Mouse (Mus musculus): Measurements from ENCODE around the gene Zfp84. TPM values are rescaled to one million over a fixed set of nuclear protein-coding genes. Genes with fewer than 3 reads are reported as not detected.

Gene Zfp84
- polyA plus RNA-seq, 1 experiment from 2014 or later, result 17.4 TPM

GRCm38 (mm10) chr7:29773503-29773902 lies 5.2 kb downstream of the Zfp84 start:
- H3K9ac ChIP-seq (replicated peaks; ENCODE audit: low read length), result no peak overlapping the region
- WGBS, result 79% methylated on average over 7 of the region's 7 CpGs
- no peak for ATAC-seq (ENCODE audit: low FRiP score, low TSS enrichment)
- H3K4me2 ChIP-seq (replicated peaks; ENCODE audit: low read depth, low read length), result no peak overlapping the region
- peaks cover 23% of the 10 kb centered on the region; the same call in 1 of the 2 replicates for H3K4me1 ChIP-seq (ENCODE audit: insufficient read depth, low read length)
- no peak overlapping the region for H3K4me3 ChIP-seq (ENCODE audit: low read length)
- H3K36me3 ChIP-seq (ENCODE audit: insufficient read depth, low read length), result peaks cover 66% of the 10 kb centered on the region
- H3K27me3 ChIP-seq (ENCODE audit: insufficient read depth, low read length), result no peaks in the 10 kb centered on the region
- H3K9me3 ChIP-seq (ENCODE audit: low read length), result peaks cover 4% of the 10 kb centered on the region; the same call in 1 of the 2 replicates
- peak overlapping the region; percentile 68 for H3K27ac ChIP-seq (ENCODE audit: low read length)

GRCm38 (mm10) chr7:29774371-29774770 lies 6.0 kb downstream of the Zfp84 start:
- 49% methylated on average over 3 of the region's 3 CpGs for WGBS
- no peak overlapping the region for H3K9ac ChIP-seq (replicated peaks; ENCODE audit: low read length)
- no peak overlapping the region for H3K4me2 ChIP-seq (replicated peaks; ENCODE audit: low read depth, low read length)
- ATAC-seq (ENCODE audit: low FRiP score, low TSS enrichment), result no peak
- H3K27ac ChIP-seq (ENCODE audit: low read length), result peak overlapping the region; percentile 68
- H3K4me3 ChIP-seq (ENCODE audit: low read length), result no peak overlapping the region
- peaks cover 72% of the 10 kb centered on the region for H3K36me3 ChIP-seq (ENCODE audit: insufficient read depth, low read length)
- no peaks in the 10 kb centered on the region for H3K27me3 ChIP-seq (ENCODE audit: insufficient read depth, low read length)
- H3K4me1 ChIP-seq (ENCODE audit: insufficient read depth, low read length), result peaks cover 21% of the 10 kb centered on the region; the same call in 1 of the 2 replicates
- peaks cover 4% of the 10 kb centered on the region; the same call in 1 of the 2 replicates for H3K9me3 ChIP-seq (ENCODE audit: low read length)

DNA sequence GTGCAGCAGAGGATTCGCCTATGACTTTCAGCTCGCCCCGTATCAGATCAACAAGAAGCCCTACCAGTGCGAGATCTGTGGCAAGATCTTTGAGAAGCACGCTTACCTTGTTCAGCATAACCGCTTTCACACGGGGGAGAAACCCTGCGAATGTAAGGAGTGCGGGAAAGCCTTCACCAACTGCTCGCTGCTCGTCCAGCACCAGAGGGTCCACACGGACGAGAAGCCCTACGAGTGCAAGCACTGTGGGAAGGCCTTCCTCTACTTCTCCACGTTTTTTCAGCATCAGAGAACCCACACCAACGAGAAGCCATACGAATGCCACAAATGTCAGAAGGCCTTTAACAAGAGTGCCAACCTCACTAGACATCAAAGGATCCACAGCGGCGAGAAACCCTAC lies 8.2 kb downstream of the Zfp84 start:
- Histone ChIP-seq H3K27me3 (ENCODE audit: insufficient read depth, low read length) (no peaks in the 10 kb centered on the region), H3K9ac (replicated peaks; ENCODE audit: low read length) (no peak overlapping the region), H3K9me3 (ENCODE audit: low read length) (peaks cover 4% of the 10 kb centered on the region; the same call in 1 of the 2 replicates), H3K4me3 (ENCODE audit: low read length) (no peak overlapping the region), H3K27ac (ENCODE audit: low read length) (no peak overlapping the region), H3K36me3 (ENCODE audit: insufficient read depth, low read length) (peaks cover 71% of the 10 kb centered on the region), H3K4me1 (ENCODE audit: insufficient read depth, low read length) (peaks cover 12% of the 10 kb centered on the region; the same call in 1 of the 2 replicates), H3K4me2 (replicated peaks; ENCODE audit: low read depth, low read length) (no peak overlapping the region)
- 92% methylated on average over 19 of the region's 19 CpGs for WGBS
- ATAC-seq (ENCODE audit: low FRiP score, low TSS enrichment), result no peak

- H3K9me3 ChIP-seq (ENCODE audit: low read length), result peaks cover 4% of the 10 kb centered on the region; the same call in 1 of the 2 replicates
- H3K4me2 ChIP-seq (replicated peaks; ENCODE audit: low read depth, low read length), result no peak overlapping the region
- H3K9ac ChIP-seq (replicated peaks; ENCODE audit: low read length), result no peak overlapping the region
- H3K4me3 ChIP-seq (ENCODE audit: low read length), result no peak overlapping the region
- H3K36me3 ChIP-seq (ENCODE audit: insufficient read depth, low read length), result peaks cover 63% of the 10 kb centered on the region
- H3K4me1 ChIP-seq (ENCODE audit: insufficient read depth, low read length), result peaks cover 12% of the 10 kb centered on the region; the same call in 1 of the 2 replicates
- WGBS, result 94% methylated on average over 10 of the region's 10 CpGs
- no peak overlapping the region for H3K27ac ChIP-seq (ENCODE audit: low read length)
- ATAC-seq (ENCODE audit: low FRiP score, low TSS enrichment), result no peak
- H3K27me3 ChIP-seq (ENCODE audit: insufficient read depth, low read length), result no peaks in the 10 kb centered on the region
Observed at GRCm38 (mm10) chr7:29777372-29777771, 9.0 kb downstream of the Zfp84 start.

GRCm38 (mm10) chr7:29783871-29784551 lies 15.7 kb downstream of the Zfp84 start, which contains the start of gene Zfp30:
Gene Zfp30 (plus strand): TSS chr7:29783998.
- ATAC-seq (ENCODE audit: low FRiP score, low TSS enrichment), result peak; percentile 98
- no peaks in the 10 kb centered on the region for H3K27me3 ChIP-seq (ENCODE audit: insufficient read depth, low read length)
- under 1% methylated on average over 45 of the region's 45 CpGs for WGBS

DNA sequence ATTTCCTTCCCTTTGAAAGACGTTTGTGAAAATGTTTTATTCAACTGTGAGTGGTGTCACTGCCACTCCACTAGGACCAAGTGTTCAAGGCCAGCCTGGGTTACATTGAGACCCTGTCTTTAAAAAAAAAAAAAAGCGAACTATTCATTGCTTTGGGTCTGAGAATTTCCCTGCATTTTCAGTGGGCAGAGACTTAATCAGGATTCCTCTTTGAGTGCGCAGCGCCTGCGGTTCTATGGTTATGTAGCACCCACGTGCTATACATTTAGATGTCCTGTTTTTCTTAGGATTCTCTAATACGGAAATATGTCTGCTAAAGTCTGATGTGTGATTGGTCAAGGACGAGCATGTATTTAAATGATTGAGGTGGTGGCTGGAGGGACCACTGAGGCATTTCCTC lies 16.7 kb downstream of the Zfp84 start:
- H3K27me3 ChIP-seq (ENCODE audit: insufficient read depth, low read length), result no peaks in the 10 kb centered on the region
- 56% methylated on average over 8 of the region's 8 CpGs for WGBS
- ATAC-seq (ENCODE audit: low FRiP score, low TSS enrichment), result no peak
- H3K27ac ChIP-seq (ENCODE audit: low read length), result no peak overlapping the region
- no peaks in the 10 kb centered on the region for H3K9me3 ChIP-seq (ENCODE audit: low read length)
- peak overlapping the region; percentile 78 for H3K4me2 ChIP-seq (replicated peaks; ENCODE audit: low read depth, low read length)
- peaks cover 5% of the 10 kb centered on the region for H3K4me1 ChIP-seq (ENCODE audit: insufficient read depth, low read length)
- peaks cover 29% of the 10 kb centered on the region for H3K36me3 ChIP-seq (ENCODE audit: insufficient read depth, low read length)
- peak overlapping the region; percentile 82 for H3K4me3 ChIP-seq (ENCODE audit: low read length)
- peak overlapping the region; percentile 92 for H3K9ac ChIP-seq (replicated peaks; ENCODE audit: low read length)

More at GRCm38 (mm10) chr7:29783871-29784551, 15.7 kb downstream of the Zfp84 start, which contains the start of gene Zfp30:
- Histone ChIP-seq H3K4me3 (ENCODE audit: low read length) (peak within 1 kb of the TSS; percentile 82), H3K9ac (replicated peaks; ENCODE audit: low read length) (peak within 1 kb of the TSS; percentile 92), H3K4me1 (ENCODE audit: insufficient read depth, low read length) (peaks cover 5% of the 10 kb centered on the region), H3K4me2 (replicated peaks; ENCODE audit: low read depth, low read length) (peak within 1 kb of the TSS; percentile 78), H3K9me3 (ENCODE audit: low read length) (no peaks in the 10 kb centered on the region), H3K27ac (ENCODE audit: low read length) (peak within 1 kb of the TSS; percentile 89), H3K36me3 (ENCODE audit: insufficient read depth, low read length) (peaks cover 22% of the 10 kb centered on the region)

DNA sequence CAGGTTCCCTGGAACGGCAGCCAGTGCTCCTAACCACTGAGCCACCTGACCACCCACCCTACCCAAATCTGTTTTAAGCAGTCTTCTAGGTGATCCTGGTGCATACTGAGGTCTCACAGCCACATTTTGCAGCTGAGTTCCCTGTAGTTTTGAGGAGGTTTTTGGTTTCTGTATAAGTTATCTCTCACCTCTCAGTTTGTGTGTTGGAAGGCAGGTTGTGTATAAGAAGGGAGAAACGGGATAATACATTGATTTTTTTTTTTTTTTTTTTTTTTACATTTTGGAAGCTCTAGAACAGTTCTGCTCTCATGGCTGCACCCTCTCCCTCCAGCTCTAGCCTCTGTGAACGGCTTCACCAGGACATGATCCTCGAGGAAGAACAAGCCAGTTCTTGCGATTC lies 17.5 kb downstream of the Zfp84 start:
- H3K27me3 ChIP-seq (ENCODE audit: insufficient read depth, low read length), result no peaks in the 10 kb centered on the region
- H3K4me2 ChIP-seq (replicated peaks; ENCODE audit: low read depth, low read length), result peak overlapping the region; percentile 78
- H3K9me3 ChIP-seq (ENCODE audit: low read length), result no peaks in the 10 kb centered on the region
- WGBS, result 73% methylated on average over 5 of the region's 5 CpGs
- peak overlapping the region; percentile 92; the same call in 1 of the 2 replicates for H3K9ac ChIP-seq (replicated peaks; ENCODE audit: low read length)
- peaks cover 38% of the 10 kb centered on the region for H3K36me3 ChIP-seq (ENCODE audit: insufficient read depth, low read length)
- no peak for ATAC-seq (ENCODE audit: low FRiP score, low TSS enrichment)
- H3K27ac ChIP-seq (ENCODE audit: low read length), result no peak overlapping the region
- peaks cover 5% of the 10 kb centered on the region for H3K4me1 ChIP-seq (ENCODE audit: insufficient read depth, low read length)
- peak overlapping the region; percentile 82 for H3K4me3 ChIP-seq (ENCODE audit: low read length)

- 32% methylated on average over 27 of the region's 27 CpGs for WGBS
- Histone ChIP-seq H3K36me3 (ENCODE audit: insufficient read depth, low read length) (peaks cover 55% of the 10 kb centered on the region), H3K27ac (ENCODE audit: low read length) (no peak overlapping the region), H3K4me2 (replicated peaks; ENCODE audit: low read depth, low read length) (peak overlapping the region; percentile 25; the same call in 1 of the 2 replicates), H3K9me3 (ENCODE audit: low read length) (peaks cover 21% of the 10 kb centered on the region), H3K27me3 (ENCODE audit: insufficient read depth, low read length) (peaks cover 3% of the 10 kb centered on the region; the same call in 1 of the 2 replicates), H3K4me3 (ENCODE audit: low read length) (no peak overlapping the region), H3K9ac (replicated peaks; ENCODE audit: low read length) (no peak overlapping the region), H3K4me1 (ENCODE audit: insufficient read depth, low read length) (no peaks in the 10 kb centered on the region)
- no peak for ATAC-seq (ENCODE audit: low FRiP score, low TSS enrichment)
Observed at GRCm38 (mm10) chr7:29792906-29793305, 24.6 kb downstream of the Zfp84 start.

DNA sequence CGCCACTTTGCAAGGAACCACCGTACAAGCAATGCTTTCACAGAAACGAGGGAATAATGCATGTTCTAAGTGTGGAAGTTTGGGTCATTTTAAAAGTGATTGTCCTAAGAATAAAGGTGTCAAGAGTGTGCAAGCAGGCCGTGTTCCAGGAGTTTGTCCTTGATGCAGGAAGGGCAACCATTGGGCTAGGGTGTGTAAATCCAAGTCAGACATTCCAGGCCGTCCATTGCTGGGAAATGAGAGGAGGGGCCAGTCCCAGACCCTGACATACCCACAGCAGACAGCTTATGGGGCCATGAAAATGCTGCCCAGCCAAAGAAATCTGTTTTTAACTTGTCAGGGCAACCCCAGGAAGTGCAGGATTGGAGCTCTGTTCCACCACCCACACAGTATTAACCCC lies 38.7 kb downstream of the Zfp84 start:
- Histone ChIP-seq H3K4me1 (ENCODE audit: insufficient read depth, low read length) (no peaks in the 10 kb centered on the region), H3K27ac (ENCODE audit: low read length) (no peak overlapping the region), H3K4me2 (replicated peaks; ENCODE audit: low read depth, low read length) (no peak overlapping the region), H3K4me3 (ENCODE audit: low read length) (no peak overlapping the region), H3K9me3 (ENCODE audit: low read length) (0 out of 2 replicates have a peak, but pooled peaks cover 2% of the 10 kb centered on the region), H3K36me3 (ENCODE audit: insufficient read depth, low read length) (0 out of 2 replicates have a peak, but pooled peaks cover 3% of the 10 kb centered on the region), H3K27me3 (ENCODE audit: insufficient read depth, low read length) (no peaks in the 10 kb centered on the region), H3K9ac (replicated peaks; ENCODE audit: low read length) (no peak overlapping the region)
- ATAC-seq (ENCODE audit: low FRiP score, low TSS enrichment), result no peak
- 85% methylated on average over 5 of the region's 5 CpGs for WGBS

DNA sequence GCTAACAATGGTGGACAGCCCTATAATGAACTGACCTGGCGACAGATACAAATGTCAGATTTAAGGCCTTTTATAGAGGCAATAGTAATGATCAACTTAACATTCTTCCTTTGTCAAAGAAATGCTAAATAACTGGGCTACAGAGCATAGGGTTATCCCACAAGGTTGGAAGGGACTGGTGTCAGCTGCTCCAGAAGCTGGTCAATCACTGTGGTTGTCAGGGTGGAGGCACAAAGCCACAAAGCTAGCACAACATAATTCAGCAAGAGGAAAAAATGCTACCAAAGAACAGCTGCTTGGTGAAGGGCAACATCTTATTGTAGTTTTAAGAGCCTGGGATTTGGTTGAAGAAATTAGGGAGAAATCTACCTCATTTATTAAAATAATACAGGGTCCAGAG lies 43.9 kb downstream of the Zfp84 start:
- Histone ChIP-seq H3K4me3 (ENCODE audit: low read length) (no peak overlapping the region), H3K27me3 (ENCODE audit: insufficient read depth, low read length) (no peaks in the 10 kb centered on the region), H3K9me3 (ENCODE audit: low read length) (0 out of 2 replicates have a peak, but pooled peaks cover 2% of the 10 kb centered on the region), H3K9ac (replicated peaks; ENCODE audit: low read length) (no peak overlapping the region), H3K27ac (ENCODE audit: low read length) (no peak overlapping the region), H3K4me2 (replicated peaks; ENCODE audit: low read depth, low read length) (no peak overlapping the region), H3K36me3 (ENCODE audit: insufficient read depth, low read length) (0 out of 2 replicates have a peak, but pooled peaks cover 3% of the 10 kb centered on the region), H3K4me1 (ENCODE audit: insufficient read depth, low read length) (peaks cover 18% of the 10 kb centered on the region)
- ATAC-seq (ENCODE audit: low FRiP score, low TSS enrichment), result no peak
- WGBS, result 90% methylated on average over 1 of the region's 1 CpGs

All from kidney, embryonic 16.5 days (tissue).